Mouse (Mus musculus) bone marrow, adult 2 months (tissue): ENCODE results near the gene Gm20431.

Experiments used
- CTCF ChIP-seq: fragments of 200-500 bp; IDR thresholded peaks from 2 replicates; pipeline ENCODE4 v1.5.1; 2011; ENCODE audit warnings: low read length, control low read depth; ENCODE audit not compliant: control insufficient read depth, insufficient read depth
- POLR2A ChIP-seq: fragments of 200-500 bp; IDR thresholded peaks from 2 replicates; pipeline ENCODE4 v1.6.1; 2011; ENCODE audit warnings: low read depth, mild to moderate bottlenecking, control low read depth, low read length, borderline replicate concordance; ENCODE audit not compliant: control insufficient read depth

- TF ChIP-seq POLR2A (no peak), CTCF (no peak)
Measured at GRCm38 (mm10) chr2:167704409-167704808, 43.1 kb upstream of the Gm20431 start.
